Mouse (Mus musculus) erythroblast, embryonic 14.5 days (primary cell): ENCODE measurements at regions not wholly inside any gene's neighbourhood (a gene's known extent, or its start where the extent isn't known, plus 50 kb on each side); places are given as distances from the start of the nearest gene placed in this dataset.

ENCODE experiments used
- GATA1 ChIP-seq: IDR thresholded peaks from 2 replicates; pipeline ENCODE4 v1.6.1; 2012; ENCODE audit warnings: low read length, inconsistent platforms, mixed read lengths
- TAL1 ChIP-seq: IDR thresholded peaks from 3 replicates; pipeline ENCODE4 v1.6.1; 2012; ENCODE audit warnings: low read length, inconsistent platforms, mixed read lengths

- TF ChIP-seq TAL1 (no peak), GATA1 (no peak)
These were observed 50.8 kb upstream of the Mboat1 start for GRCm38 (mm10) chr13:30085446-30085845.
